Mouse (Mus musculus): ENCODE data around the gene Gm45785.
A peak's percentile ranks its signal among the peaks of the same experiment; 100 is the strongest.

Gene Gm45785

DNA sequence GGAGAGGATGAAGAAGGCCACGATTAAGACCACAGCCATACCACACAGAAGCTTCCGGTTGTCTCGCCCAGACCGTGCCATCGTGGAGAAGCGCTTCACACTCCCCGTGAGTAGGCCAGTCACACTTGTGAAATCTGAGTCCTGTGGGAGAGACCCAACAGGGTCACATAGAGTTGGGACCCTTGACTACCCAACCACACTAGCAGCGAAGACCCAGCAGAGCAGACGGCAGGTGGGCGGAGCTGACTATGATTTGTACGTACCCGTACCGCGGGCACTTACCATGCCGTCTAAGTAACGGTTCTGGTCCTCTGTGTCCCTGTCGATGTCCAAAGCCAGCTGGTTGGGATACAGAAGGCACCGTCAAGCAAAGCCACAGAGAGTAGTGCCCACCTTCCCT is 1.6 kb downstream of the Gm45785 start:
- Histone ChIP-seq H3K36me3 (ENCODE audit: insufficient read depth, low read length) (peaks cover 68% of the 10 kb centered on the region), H3K9me3 (ENCODE audit: low read length) (no peaks in the 10 kb centered on the region), H3K4me3 (replicated peaks; ENCODE audit: low read length) (peak overlapping the region; percentile 90), H3K27me3 (ENCODE audit: insufficient read depth, low read length) (no peaks in the 10 kb centered on the region), H3K4me1 (replicated peaks; ENCODE audit: low read depth, low read length) (peaks cover 81% of the 10 kb centered on the region)
- no peak for TF ChIP-seq POU5F1 (IDR thresholded peaks at IDR 0.05; ENCODE audit: borderline replicate concordance, low read length)
- TF ChIP-seq CTCF (conservative IDR thresholded peaks at IDR 0.05; ENCODE audit: low read length) = no peak
- no peak for TF ChIP-seq NANOG (IDR thresholded peaks at IDR 0.05; ENCODE audit: borderline replicate concordance, low read length)

DNA sequence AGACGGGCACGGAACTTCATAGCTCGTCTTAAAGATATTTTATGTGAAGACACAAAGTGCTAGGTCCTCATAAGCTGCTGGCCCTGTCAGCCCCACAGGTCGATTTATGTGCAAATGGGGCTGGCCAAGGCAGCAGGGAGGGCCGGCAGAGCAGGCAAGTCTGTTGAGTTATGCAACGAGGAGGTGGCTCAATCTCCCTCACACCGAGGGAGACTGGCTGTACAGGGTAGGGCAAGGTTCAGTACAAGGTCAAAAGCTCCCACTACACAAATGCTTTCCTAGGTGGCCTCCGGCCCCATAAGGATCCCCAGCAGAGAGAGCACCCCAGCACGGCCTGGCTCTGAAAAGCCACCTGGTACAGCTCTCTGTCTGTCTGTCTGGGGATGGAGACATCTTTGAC is 2.7 kb downstream of the Gm45785 start:
- Histone ChIP-seq H3K4me1 (replicated peaks; ENCODE audit: low read depth, low read length) (peaks cover 74% of the 10 kb centered on the region), H3K9me3 (ENCODE audit: low read length) (no peaks in the 10 kb centered on the region), H3K36me3 (ENCODE audit: insufficient read depth, low read length) (peaks cover 57% of the 10 kb centered on the region), H3K27me3 (ENCODE audit: insufficient read depth, low read length) (no peaks in the 10 kb centered on the region), H3K4me3 (replicated peaks; ENCODE audit: low read length) (peak overlapping the region; percentile 90)
- TF ChIP-seq NANOG (IDR thresholded peaks at IDR 0.05; ENCODE audit: borderline replicate concordance, low read length) (no peak), POU5F1 (IDR thresholded peaks at IDR 0.05; ENCODE audit: borderline replicate concordance, low read length) (no peak), CTCF (conservative IDR thresholded peaks at IDR 0.05; ENCODE audit: low read length) (no peak)

DNA sequence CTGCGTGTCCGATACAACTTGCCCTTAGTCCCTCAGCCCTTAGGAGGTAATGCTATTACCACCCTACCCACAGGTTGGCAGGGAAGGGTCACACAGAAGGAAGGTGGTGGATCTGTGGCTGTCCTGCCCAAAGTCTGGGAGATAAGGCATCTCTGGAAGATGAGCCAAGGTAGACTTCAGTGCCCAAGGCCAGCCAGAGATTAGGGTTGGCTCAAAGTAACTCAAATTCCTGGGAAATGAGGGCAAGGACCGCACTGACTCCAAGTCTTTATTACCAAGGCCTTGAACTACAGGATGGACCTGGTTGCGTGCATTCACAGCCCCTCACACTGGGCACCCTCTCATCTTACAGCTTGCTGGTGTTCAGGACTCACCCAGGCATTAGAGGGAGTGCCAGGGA is 4.2 kb downstream of the Gm45785 start:
- TF ChIP-seq NANOG (IDR thresholded peaks at IDR 0.05; ENCODE audit: borderline replicate concordance, low read length) = no peak
- TF ChIP-seq CTCF (conservative IDR thresholded peaks at IDR 0.05; ENCODE audit: low read length) = no peak
- no peak for TF ChIP-seq POU5F1 (IDR thresholded peaks at IDR 0.05; ENCODE audit: borderline replicate concordance, low read length)
- no peaks in the 10 kb centered on the region; the same call in 1 of the 2 replicates for H3K27me3 ChIP-seq (ENCODE audit: insufficient read depth, low read length)
- H3K4me1 ChIP-seq (replicated peaks; ENCODE audit: low read depth, low read length) = peaks cover 79% of the 10 kb centered on the region
- H3K36me3 ChIP-seq (ENCODE audit: insufficient read depth, low read length) = peaks cover 52% of the 10 kb centered on the region
- no peak overlapping the region for H3K4me3 ChIP-seq (replicated peaks; ENCODE audit: low read length)
- H3K9me3 ChIP-seq (ENCODE audit: low read length) = no peaks in the 10 kb centered on the region

DNA sequence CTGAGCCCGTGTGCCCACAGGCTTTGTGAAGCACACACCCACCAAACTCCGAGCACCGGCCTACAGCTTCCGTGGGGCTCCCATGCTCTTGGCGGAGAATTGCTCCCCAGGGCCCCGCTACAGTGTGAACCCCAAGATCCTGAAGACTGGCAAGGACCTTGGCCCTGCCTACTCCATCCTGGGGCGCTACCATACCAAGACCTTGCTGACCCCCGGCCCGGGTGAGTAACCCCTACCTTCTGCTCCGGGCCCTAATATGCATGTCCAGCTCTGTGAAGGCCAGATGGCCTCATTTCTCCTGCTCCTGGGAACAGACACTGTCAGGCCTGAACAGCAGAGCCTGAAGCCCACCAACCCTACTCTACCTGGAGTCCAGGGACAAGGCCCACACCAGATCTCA is 7.5 kb downstream of the Gm45785 start:
- peaks cover 32% of the 10 kb centered on the region for H3K36me3 ChIP-seq (ENCODE audit: insufficient read depth, low read length)

DNA sequence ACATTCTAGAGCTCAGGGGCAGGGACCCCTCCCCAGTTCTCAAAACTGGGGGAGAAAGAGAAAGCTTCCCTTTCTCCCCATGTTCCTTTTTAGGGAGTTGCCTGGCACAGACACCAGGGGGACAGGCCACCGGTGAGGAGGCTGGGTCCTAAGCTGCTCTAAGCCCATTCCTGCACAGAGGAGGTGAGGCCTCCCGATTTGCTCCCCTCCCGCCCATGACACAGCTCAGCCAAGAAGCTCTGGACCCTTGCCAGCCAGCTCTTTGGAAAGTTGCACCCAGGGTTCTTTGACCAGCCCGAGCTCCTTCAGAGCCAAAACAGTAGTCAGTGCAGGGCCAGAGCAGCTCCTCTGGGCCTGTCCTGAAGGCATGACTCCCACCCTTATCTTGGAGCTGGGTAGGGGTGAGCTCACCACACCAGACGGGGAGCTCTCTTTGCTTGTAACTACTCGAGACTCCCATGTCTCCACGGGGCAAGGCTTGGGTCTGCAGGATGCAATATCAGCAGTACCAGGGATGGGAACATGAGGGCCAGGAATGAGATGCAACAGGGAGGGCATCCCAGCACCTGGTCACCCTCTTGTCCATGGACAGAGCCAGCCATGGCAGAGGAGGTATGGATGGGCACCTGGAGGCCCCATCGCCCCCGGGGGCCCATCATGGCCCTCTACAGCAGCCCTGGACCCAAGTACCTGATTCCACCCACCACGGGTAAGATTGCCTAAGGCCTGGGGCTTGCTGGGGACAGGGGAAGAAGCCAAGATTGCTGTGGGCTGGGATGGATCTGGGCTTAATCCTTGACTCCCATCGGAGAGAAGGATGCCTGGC is 8.2 kb downstream of the Gm45785 start, which contains the start of gene Odf3:
Gene Odf3 (plus strand): TSS at position 51 of the 826 bp plus-strand sequence.
- no peaks in the 10 kb centered on the region for H3K9me3 ChIP-seq (ENCODE audit: low read length)
- peaks cover 25% of the 10 kb centered on the region for H3K36me3 ChIP-seq (ENCODE audit: insufficient read depth, low read length)
- no peak within 1 kb of the TSS for H3K4me3 ChIP-seq (replicated peaks; ENCODE audit: low read length)
- H3K4me1 ChIP-seq (replicated peaks; ENCODE audit: low read depth, low read length) = peaks cover 86% of the 10 kb centered on the region
- H3K27me3 ChIP-seq (ENCODE audit: insufficient read depth, low read length) = peaks cover 9% of the 10 kb centered on the region; the same call in 1 of the 2 replicates
- TF ChIP-seq NANOG (IDR thresholded peaks at IDR 0.05; ENCODE audit: borderline replicate concordance, low read length) = no peak
- TF ChIP-seq CTCF (conservative IDR thresholded peaks at IDR 0.05; ENCODE audit: low read length) = no peak
- no peak for TF ChIP-seq POU5F1 (IDR thresholded peaks at IDR 0.05; ENCODE audit: borderline replicate concordance, low read length)

More for the DNA sequence above, 7.5 kb downstream of the Gm45785 start:
- Histone ChIP-seq H3K9me3 (ENCODE audit: low read length) (no peaks in the 10 kb centered on the region), H3K27me3 (ENCODE audit: insufficient read depth, low read length) (peaks cover 5% of the 10 kb centered on the region; the same call in 1 of the 2 replicates), H3K4me3 (replicated peaks; ENCODE audit: low read length) (no peak overlapping the region), H3K4me1 (replicated peaks; ENCODE audit: low read depth, low read length) (peaks cover 88% of the 10 kb centered on the region)
- TF ChIP-seq POU5F1 (IDR thresholded peaks at IDR 0.05; ENCODE audit: borderline replicate concordance, low read length) (no peak), NANOG (IDR thresholded peaks at IDR 0.05; ENCODE audit: borderline replicate concordance, low read length) (no peak), CTCF (conservative IDR thresholded peaks at IDR 0.05; ENCODE audit: low read length) (no peak)

DNA sequence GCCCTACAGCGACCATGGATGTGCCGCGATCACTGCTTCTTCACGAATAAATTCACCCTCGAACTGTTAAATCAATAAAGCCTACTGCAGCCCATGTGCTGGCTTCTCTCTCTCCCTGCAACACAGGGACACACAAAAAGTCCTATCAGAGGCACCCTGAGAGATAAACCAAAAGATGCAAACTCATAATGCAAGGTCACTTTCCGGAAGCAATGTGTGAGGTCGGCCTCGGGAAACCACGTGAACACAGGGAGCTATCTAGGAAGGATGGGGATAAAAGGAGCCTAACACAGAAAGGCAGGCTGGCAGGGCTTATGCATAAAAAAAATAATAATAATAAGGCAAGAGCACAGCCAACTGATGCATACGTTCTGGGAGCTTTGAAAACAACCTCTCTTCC is 9.5 kb downstream of the Gm45785 start:
- TF ChIP-seq CTCF (conservative IDR thresholded peaks at IDR 0.05; ENCODE audit: low read length) = no peak
- TF ChIP-seq POU5F1 (IDR thresholded peaks at IDR 0.05; ENCODE audit: borderline replicate concordance, low read length) = no peak
- no peak for TF ChIP-seq NANOG (IDR thresholded peaks at IDR 0.05; ENCODE audit: borderline replicate concordance, low read length)
- H3K9me3 ChIP-seq (ENCODE audit: low read length) = no peaks in the 10 kb centered on the region

DNA sequence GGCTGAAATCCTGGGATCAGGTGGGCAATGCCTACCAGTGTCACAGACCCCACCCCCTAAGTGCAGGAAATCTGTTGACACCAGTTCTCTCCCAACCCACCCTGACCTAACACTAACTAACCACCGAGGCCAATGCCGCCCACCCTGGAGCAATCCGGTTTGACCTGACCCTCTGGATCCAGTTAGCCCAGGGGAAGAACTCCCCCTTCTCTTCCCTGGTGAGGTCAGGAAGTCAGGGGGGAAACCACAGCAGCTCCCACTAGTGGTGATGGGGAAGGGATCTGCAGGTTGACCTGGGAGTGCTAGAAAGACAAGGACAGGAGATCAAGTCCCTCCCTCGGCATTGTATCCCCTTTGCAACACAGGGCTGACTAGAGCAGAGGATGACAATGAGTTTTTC is 10.4 kb downstream of the Gm45785 start:
- H3K4me1 ChIP-seq (replicated peaks; ENCODE audit: low read depth, low read length) = peaks cover 88% of the 10 kb centered on the region
- H3K36me3 ChIP-seq (ENCODE audit: insufficient read depth, low read length) = peaks cover 4% of the 10 kb centered on the region; the same call in 1 of the 2 replicates
- no peaks in the 10 kb centered on the region for H3K9me3 ChIP-seq (ENCODE audit: low read length)
- H3K27me3 ChIP-seq (ENCODE audit: insufficient read depth, low read length) = peaks cover 16% of the 10 kb centered on the region; the same call in 1 of the 2 replicates
- TF ChIP-seq POU5F1 (IDR thresholded peaks at IDR 0.05; ENCODE audit: borderline replicate concordance, low read length) (no peak), CTCF (conservative IDR thresholded peaks at IDR 0.05; ENCODE audit: low read length) (peak; percentile 29), NANOG (IDR thresholded peaks at IDR 0.05; ENCODE audit: borderline replicate concordance, low read length) (no peak)
- H3K4me3 ChIP-seq (replicated peaks; ENCODE audit: low read length) = peak overlapping the region; percentile 10; the same call in 1 of the 2 replicates

More for the DNA sequence above, 9.5 kb downstream of the Gm45785 start:
- Histone ChIP-seq H3K36me3 (ENCODE audit: insufficient read depth, low read length) (peaks cover 12% of the 10 kb centered on the region), H3K27me3 (ENCODE audit: insufficient read depth, low read length) (peaks cover 16% of the 10 kb centered on the region; the same call in 1 of the 2 replicates), H3K4me1 (replicated peaks; ENCODE audit: low read depth, low read length) (peaks cover 86% of the 10 kb centered on the region), H3K4me3 (replicated peaks; ENCODE audit: low read length) (0 out of 2 replicates have a peak overlapping the region, but pooled peaks have one; percentile 1)

DNA sequence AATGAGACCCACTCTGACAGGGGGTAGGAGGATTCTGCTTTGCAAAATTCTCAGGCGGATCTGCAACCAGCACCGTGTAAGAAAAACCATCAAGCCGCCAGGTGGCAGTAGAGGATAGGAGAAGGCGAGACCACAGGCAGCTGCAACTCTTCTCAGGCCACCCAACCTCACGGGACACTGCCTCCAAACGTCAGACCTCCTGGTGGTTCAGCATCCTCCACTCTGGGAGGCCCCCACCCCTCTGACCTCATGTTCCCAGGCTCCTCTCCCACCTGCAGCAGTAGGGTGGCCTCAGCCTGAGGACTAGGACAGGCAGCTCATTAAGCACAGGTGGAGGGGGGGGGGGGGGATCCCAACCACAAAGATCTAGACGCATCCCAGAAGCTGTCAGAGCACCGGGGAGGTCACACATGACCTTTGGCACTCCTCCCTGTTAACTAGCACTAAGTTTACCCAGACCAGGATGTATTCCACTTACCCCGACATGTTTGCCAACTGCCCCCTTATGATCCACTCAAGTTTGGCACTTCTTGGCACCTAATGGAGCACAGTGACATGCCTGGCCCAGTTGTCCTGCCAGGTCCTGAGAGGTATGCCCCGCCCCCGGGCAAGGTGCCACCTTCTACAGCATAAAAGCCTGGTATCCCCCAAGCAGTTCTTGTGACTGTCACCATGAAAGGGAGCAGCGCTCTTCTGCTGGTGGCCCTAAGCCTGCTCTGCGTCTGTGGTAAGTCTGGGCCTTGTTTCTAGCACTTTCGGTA is 11.0 kb downstream of the Gm45785 start, which contains the start of gene Scgb1c1:
Gene Scgb1c1 (plus strand): TSS at position 643 of the 761 bp plus-strand sequence.
- Histone ChIP-seq H3K36me3 (ENCODE audit: insufficient read depth, low read length) (no peaks in the 10 kb centered on the region), H3K27me3 (ENCODE audit: insufficient read depth, low read length) (peaks cover 18% of the 10 kb centered on the region; the same call in 1 of the 2 replicates), H3K4me1 (replicated peaks; ENCODE audit: low read depth, low read length) (peaks cover 88% of the 10 kb centered on the region), H3K4me3 (replicated peaks; ENCODE audit: low read length) (peak within 1 kb of the TSS; percentile 10; the same call in 1 of the 2 replicates), H3K9me3 (ENCODE audit: low read length) (no peaks in the 10 kb centered on the region)
- peak; percentile 62 for TF ChIP-seq CTCF (conservative IDR thresholded peaks at IDR 0.05; ENCODE audit: low read length)
- no peak for TF ChIP-seq NANOG (IDR thresholded peaks at IDR 0.05; ENCODE audit: borderline replicate concordance, low read length)
- TF ChIP-seq POU5F1 (IDR thresholded peaks at IDR 0.05; ENCODE audit: borderline replicate concordance, low read length) = no peak

Measured in E14TG2a.4 (cell line).